Mouse (Mus musculus): ENCODE results near the gene Klhl29. TPM values are rescaled to one million over a fixed set of nuclear protein-coding genes. Genes with fewer than 3 reads are reported as not detected.

The Klhl29 gene
- polyA plus RNA-seq, 1 experiment: 1.8 TPM

DNA sequence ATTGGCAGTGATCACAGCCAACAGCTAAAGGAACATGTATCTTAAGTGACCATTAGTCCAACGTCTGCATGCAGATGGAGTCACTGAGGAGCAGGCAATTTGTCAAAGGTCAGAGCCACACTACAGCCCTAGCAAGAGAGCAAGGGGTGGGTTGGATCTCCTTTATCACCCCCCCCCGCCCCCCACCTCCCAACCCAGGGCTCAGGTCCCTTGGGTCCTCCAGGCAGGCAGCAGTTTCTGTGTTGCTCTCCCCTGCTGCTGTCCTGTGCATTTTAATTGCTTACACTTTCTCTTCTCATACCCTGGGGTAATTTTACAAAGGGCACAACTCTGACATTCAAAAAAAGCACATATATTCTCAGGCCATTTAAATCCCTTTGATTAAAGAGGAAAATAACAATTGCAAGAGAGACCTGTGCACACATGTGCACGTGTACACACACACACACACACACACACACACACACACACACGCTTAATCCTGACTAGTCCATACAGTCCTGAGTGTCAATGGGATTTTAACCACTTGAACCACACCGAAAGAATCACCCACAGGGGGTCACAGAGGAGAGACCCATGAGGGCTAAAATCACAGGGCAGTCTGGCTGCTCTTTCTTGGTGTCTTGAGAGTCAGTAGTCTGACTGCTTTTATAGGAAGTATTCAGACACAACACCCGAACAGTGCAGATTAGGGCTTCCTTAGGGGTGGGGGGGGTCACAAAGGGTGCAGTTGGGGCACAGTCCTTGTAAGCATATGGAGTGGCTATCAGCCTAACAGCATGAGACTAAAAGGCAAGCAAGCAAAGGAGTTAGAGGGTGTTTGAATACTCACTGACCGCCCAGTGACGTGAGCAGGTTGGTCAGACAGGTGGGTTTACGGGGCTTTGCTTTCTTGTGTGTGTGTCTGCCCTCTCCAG lies 108.0 kb downstream of the Klhl29 start:
- WGBS: 61% methylated on average over 9 of the region's 9 CpGs
- no peak for DNase-seq (ENCODE audit: low read depth, low spot score)

DNA sequence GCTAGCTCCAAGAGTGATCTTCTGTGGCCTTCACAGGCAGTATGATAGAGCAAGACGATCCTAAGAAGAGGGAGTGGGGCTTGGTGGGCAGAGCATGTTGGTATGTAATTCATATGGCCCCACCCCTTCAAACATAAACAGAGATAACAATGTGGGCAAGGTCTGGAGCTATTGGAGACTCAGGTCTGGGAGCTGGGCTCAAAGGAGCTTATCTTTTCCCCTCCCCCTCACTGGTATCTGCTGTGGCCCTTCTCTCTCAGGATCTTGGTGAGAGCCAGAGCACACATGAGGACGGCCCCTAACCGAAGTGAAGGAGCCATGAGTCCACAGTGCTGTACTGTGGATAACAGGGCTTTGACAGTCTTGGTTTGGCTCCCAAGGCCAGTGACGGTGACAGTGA lies 108.7 kb downstream of the Klhl29 start:
- no peak for DNase-seq (ENCODE audit: low read depth, low spot score)
- 51% methylated on average over 4 of the region's 4 CpGs for WGBS

DNA sequence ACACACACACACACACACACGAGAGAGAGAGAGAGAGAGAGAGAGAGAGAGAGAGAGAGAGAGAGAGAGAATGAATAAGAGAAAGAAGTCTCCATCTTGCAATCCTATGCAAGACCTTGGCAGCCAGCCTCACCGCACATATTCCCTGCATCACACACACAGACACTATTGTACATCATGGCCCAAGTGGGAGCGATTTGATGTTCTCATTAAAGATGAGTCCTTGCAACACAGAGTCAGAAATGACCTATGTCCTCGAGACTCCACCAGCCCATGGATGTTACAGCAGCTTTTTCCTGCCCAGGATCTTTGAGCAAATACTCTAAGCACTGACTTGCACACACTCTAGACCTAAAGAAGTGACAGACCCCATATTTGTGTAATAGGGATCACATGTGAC lies 114.0 kb downstream of the Klhl29 start:
- 78% methylated on average over 4 of the region's 4 CpGs for WGBS

DNA sequence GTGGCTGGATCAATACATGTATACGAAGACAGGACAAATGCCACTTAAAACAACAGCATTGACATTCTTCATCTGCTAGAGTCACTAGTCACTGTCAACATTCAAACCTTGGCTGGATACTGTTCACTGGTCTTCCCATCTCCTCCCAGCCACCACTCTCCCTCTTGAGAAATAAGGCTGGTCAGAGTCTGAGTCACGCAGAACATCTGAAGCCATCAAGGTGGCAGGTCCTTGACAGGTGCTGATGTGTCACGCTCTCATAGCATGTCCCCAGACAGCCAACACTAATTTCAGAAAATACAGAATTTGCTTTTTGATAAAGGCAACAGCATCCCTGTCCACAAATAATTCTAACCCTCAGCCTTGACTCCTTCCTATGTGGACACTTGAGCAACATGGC lies 116.7 kb downstream of the Klhl29 start:
- 90% methylated on average over 3 of the region's 3 CpGs for WGBS

More for the DNA sequence above, 114.0 kb downstream of the Klhl29 start:
- no peak for DNase-seq (ENCODE audit: low read depth, low spot score)

DNA sequence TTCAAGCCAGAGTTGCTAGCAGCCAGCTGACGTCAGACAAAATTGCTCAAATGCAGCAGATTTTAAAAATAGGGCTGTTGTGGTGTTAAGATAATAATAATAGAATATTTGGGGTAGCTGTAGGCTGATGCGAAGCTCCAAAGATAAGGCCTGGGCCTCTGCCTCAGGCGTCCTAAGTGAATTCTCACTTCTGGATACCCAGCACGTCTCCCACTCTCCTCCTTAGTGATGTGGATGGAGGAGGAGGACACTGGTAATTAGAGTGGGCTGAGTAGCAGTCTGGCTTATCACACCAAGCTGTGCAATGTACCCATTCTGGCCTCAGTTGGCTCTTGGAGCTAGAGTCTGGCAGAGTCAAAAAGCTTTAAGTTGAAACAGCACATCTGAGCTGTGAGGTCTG lies 118.3 kb downstream of the Klhl29 start:
- DNase-seq (ENCODE audit: low read depth, low spot score): no peak
- 85% methylated on average over 4 of the region's 4 CpGs for WGBS

More for the DNA sequence above, 116.7 kb downstream of the Klhl29 start:
- DNase-seq (ENCODE audit: low read depth, low spot score): no peak

DNA sequence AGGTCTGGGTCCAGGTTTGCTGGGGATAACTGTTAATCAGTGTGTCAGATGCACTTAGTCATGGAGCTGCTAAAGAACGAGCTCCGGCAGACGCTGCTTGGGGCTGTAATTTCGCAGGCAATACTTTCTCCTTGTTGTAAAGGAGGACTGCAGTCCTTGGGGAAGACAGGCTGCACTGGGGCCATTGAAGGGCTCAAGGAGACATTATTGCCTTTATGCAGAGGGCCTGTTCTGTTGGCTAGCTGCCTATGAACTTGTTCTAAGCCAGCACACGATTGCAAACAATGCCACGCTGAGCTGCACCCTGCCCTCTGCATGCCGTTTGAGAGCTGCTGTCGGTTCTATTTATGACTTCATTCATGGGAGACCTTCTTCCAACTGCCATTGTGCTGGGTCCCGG lies 120.4 kb downstream of the Klhl29 start:
- 23% methylated on average over 9 of the region's 9 CpGs for WGBS
- no peak for DNase-seq (ENCODE audit: low read depth, low spot score)

DNA sequence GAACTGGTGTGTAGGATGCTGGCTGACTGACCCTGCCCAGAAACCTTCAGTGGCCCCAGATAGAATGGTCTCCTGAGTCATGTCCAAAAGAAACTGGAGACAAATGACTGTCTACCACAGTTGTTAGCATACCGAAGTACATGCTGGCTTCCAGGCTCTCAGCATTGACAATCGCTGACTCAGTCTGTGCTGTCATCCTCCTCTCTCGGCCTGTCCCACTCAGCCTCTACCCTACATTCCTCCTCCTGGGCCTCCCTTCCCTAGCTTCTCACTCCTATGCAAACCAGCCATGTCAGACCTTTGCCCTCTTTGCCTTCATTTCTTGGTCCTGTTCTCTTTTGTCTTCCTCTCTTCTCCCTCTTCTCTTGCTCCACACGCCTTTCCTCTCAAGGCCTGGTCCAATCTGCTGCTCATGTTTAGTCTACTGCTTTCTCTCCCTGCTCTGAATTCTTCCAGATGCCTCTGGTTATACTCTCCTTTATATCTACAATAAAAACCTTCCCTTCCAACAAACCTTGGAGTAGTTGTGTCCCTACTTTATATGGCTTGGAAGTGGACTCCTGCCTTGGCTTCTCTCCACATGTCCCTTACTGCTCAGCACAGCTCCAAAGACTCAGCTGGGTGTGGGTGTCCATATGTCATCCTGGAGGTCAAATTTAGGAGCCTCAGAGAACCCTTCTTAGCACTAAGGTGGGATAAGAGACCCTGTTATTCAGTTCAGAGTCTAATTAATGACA lies 121.1 kb downstream of the Klhl29 start:
- WGBS: 75% methylated on average over 4 of the region's 4 CpGs
- no peak for DNase-seq (ENCODE audit: low read depth, low spot score)

DNA sequence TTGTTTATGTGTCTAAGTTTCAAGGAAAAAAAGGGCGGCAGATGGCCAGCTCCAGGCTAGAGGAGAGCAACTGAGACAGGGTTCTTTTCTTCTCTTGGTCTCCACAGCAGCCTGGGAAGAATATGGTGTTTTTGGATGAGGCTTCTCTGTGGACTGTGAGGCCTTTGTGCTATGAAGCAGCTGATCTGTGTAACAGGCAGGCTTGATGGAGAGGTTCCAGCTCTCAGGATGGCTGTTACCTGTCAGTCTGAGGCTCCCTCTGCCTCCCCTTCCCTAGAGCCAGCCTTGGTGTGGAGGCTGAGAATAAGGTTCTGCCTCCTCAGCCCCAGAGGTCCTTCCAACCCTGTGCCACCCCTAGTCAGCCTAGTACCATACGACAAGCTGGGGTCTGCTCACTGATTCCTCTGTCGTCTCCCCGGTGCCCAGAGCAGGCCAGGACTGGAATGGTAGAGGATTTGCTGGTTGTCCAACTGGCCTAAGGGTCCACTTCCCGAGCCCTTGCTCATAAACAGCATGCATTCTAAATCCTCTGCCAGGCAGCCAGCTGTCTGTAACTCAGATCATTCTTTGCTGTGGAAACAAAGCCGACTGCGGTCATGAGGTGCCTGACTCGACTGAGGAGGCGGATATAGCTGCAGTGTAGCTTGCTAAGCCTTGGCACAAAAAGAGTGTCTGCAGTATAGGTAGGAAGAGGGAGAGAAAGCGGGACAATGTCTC lies 122.0 kb downstream of the Klhl29 start:
- WGBS: 69% methylated on average over 10 of the region's 10 CpGs
- no peak for DNase-seq (ENCODE audit: low read depth, low spot score)

DNA sequence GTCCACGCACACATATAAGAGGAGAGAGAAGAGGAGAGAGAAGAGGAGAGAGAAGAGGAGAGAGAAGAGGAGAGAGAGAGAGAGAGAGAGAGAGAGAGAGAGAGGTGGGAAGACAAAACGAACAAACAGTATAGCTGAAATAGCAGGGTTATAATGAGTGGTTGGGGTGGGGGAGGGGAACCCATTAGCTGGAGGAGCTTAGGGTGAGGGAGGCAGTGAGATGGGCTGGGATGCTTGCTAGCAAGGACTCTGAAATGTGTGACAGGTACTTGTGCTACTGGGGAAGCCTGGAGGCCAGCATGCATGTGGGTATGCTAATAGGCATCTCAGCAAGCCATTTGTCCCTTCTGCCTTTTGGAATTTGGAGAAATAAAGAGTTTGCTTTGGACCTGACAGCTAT lies 122.9 kb downstream of the Klhl29 start:
- no peak for DNase-seq (ENCODE audit: low read depth, low spot score)
- WGBS: 85% methylated on average over 2 of the region's 2 CpGs

DNA sequence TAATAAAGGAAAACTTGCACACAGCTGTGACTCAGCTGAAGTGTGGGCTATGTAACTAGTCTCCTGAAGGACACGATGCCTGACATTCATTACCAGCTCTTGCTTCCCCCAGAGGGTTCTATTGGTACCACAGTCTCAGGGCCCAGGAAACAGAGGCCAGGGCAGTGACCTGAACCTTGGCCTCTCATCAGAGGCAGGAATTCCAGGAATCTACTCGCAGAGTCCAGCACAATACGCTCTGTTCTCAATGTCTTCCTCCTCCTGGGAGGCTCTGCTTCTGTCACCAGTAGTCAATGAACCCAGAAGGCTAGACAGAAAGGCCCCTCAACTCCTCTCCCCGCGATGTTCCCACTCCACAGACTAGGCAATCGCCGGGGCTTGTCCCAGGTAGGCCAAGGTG lies 125.4 kb downstream of the Klhl29 start:
- DNase-seq (ENCODE audit: low read depth, low spot score): no peak

DNA sequence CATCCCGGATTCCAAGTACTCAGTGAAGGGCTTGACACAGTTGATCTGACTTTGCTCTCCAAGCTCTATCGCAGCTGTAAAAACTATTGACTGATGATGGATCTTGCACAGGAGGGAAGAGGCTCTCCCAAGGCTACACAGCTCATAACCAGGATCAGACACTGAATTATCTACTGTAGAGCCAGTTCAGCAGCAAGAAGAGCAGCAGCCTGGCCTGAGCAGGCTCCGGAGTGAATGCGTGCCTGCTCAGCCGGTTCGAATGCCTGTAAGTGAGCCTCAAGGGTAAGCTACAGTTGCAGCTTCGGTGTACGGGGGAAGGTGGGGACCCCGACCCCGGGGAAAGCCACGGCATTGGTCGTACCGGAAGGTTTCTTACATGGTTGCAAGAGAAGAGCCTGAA lies 126.4 kb downstream of the Klhl29 start:
- WGBS: 89% methylated on average over 13 of the region's 13 CpGs

More for the DNA sequence above, 125.4 kb downstream of the Klhl29 start:
- 51% methylated on average over 7 of the region's 7 CpGs for WGBS

DNA sequence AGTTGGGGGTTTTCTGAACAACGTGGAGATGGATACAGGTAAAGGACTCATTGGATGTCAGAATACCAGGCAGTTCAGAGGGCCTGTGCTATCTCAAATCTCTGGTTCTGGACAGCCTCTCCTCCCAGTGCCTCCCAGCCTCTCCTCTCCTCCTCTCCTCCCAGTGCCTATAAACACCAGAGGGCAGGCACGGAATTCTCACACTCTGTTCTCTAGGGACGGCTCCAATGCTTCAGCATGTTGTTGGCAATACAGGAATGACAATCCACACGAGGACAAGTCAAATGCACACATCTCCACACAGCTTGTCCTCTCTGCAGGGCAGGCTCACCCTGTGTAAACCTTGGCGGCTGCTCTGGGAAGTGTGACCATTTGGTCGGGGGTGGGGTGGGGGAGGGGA lies 128.0 kb downstream of the Klhl29 start:
- WGBS: 21% methylated on average over 6 of the region's 6 CpGs
- DNase-seq (ENCODE audit: low read depth, low spot score): no peak

More for the DNA sequence above, 126.4 kb downstream of the Klhl29 start:
- no peak for DNase-seq (ENCODE audit: low read depth, low spot score)

DNA sequence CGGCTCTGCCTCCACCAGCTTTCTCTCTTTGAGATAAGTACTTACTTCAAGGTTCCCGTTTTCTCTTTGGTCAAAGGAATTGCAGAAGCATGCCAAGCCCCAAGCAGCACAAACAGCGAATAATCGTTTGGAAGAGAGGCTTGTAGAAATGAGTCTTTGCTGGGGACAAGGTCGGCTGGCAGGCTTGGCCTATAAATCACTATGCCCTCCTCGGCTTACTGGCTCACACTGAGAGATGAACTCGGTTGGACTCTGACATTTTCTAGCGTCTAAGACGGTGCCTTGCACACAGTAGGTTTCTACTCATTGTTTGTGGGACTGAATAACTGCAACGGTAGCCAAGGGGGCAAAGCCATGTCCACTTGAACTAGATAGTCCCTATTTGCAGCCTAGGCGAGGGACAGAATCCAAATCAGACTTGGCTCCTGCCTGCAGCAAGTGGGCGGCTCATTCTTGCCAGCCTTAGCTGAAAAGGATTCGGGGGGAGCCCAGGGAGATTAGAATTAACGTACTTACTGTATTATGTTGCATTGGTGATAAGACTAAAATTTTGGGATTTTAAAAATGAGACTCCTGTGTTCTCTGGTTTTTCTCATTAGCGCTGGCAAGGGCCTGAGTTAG lies 128.7 kb downstream of the Klhl29 start:
- no peak for DNase-seq (ENCODE audit: low read depth, low spot score)
- WGBS: 49% methylated on average over 15 of the region's 15 CpGs

DNA sequence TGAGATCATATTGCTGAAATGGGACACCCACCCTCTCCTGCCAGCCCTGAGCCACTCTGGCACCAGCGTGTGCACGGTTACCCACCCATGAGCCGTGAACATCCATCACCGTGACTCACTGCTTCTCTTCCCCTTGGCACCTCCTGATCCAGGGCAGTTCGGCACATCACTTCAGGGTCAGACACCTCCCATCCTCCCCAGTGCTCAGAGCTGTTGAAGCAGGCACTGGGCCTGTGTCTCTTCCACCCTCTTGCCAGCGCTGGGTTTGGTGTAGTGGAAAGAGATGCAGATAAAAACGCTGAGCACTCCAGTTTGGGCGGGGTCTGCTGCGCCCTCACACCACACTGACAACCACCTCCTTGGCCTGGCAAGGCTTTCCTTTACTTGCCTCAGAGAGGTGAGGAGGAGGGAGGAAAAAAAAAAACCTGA lies 129.3 kb downstream of the Klhl29 start:
- 66% methylated on average over 9 of the region's 9 CpGs for WGBS
- no peak for DNase-seq (ENCODE audit: low read depth, low spot score)

DNA sequence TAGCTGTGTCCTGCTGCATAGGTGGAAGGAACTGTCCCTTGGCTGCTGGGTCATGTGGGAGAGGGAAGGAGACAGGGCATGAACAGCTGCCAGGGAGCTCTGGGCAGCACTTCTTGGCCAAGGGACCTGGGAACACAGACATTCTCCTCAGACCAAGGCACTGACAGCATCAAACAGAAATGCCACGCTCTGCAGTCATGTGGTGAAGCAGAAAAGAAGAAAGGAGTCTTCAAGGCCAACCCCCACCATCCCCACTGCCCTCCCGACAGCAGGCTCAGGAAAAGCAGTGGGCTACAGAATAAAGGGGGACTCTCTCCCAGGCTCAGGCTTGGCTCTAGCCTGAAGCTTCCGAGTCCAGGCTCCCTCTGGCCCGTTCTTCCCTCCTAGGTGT lies 130.3 kb downstream of the Klhl29 start:
- no peak for DNase-seq (ENCODE audit: low read depth, low spot score)
- 81% methylated on average over 4 of the region's 4 CpGs for WGBS

DNA sequence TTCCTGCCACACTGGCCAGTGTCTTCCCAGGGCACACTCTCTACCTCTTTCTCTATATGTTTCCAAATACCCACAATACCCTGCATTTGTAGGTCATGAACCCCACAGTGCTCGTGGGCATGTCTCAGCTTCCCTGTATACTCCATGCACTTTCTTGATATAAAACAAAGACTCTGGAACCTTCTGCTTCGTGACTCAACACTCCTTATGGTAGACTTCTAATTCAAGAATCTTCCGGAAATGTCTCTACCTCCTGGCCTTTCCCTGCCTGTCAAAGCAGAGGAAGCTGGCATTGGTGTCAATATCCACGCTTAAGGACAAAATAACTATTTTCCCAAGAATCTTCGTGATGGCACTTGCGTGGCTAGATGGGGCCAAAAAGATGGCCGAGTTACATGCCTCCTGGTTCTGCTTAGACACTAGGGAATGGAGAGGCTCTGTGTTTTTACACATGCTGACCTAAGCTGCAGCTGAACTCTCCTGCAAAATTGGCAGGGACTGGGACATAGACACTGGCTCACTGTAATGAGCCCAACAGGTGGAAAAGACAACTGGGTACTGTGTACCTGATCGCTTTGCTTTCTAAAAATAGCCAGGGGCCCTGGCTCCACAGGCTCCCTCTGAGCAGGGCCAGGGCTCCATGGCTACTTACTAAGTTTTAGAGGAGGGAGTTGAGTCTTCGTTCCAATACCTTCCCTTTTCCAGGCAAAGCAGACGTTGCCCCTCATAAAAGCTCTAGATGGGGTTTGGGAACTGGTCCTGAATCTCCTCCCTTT lies 130.9 kb downstream of the Klhl29 start:
- WGBS: 75% methylated on average over 10 of the region's 10 CpGs
- no peak for DNase-seq (ENCODE audit: low read depth, low spot score)

DNA sequence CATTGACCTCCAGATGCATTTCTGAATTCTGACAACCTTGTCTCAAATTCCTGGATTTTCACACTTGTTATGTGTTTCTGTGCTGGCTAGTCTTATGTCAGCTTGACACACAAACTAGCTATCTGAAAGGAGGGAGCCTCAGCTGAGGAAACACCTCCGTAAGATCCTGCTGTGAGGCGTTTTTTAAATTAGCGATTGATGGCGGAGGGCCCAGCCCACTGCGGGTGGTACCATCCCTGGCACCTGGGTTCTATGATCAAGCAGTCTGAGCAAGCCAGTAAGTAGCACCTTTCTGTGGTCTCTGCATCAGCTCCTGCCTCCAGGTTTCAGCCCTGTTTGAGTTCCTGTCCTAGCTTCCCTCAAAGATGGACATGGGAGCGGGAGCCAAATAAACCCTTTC lies 131.6 kb downstream of the Klhl29 start:
- DNase-seq (ENCODE audit: low read depth, low spot score): no peak
- 83% methylated on average over 6 of the region's 6 CpGs for WGBS

DNA sequence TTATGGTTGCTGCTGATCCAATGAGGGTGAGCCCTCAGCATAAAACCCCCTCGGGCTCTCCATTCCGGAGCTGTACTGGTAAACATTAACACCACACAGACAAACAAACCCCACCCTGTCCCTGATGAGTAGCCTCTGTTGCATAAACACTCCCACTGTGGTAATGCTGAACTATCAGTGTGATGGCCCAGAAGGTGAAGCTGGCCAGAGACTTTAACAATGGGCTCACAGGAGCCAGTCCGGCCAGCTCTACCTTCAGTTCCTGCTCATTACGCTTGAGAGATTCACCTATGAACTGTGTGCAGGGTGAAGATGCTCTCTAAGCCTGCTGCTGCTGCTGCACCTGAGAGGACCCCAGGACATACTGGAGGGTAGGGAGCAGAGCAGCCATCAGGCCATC lies 132.0 kb downstream of the Klhl29 start:
- 24% methylated on average over 4 of the region's 4 CpGs for WGBS
- no peak for DNase-seq (ENCODE audit: low read depth, low spot score)
